Mouse (Mus musculus) embryonic fibroblast, embryonic 13.5 days (primary cell): ENCODE data around the gene Cnksr3.

ENCODE experiments used
- CTCF ChIP-seq: IDR thresholded peaks from 2 replicates; pipeline ENCODE4 v1.5.1; 2011; ENCODE audit warnings: mild to moderate bottlenecking, control low read depth, low read length, moderate library complexity, borderline replicate concordance; ENCODE audit not compliant: insufficient read depth
- POLR2A ChIP-seq: IDR thresholded peaks from 2 replicates; pipeline ENCODE4 v1.6.1; 2011; ENCODE audit warnings: low read depth, mild to moderate bottlenecking, control low read depth, low read length, moderate library complexity

DNA sequence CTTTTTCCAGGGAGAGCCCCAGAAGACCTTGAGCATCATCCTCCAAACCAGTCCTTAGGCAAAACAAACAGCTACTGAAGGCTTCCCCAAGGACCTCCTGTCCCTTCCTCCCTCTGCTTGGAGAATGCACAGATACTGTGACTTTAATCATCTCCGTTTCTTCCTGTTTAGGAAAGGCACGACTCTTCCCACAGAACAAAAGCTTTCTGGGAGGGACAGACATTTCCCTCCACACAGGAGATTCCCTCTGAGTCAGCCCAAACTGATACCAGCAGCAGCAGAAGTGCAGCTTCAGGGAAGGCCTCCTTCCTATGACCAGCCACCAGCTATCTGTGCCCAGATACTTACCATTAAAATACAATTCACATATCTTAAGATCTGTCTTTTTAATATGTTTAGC, 37.6 kb downstream of the Cnksr3 start:
- no peak for TF ChIP-seq CTCF
- no peak for TF ChIP-seq POLR2A
